Mouse (Mus musculus): ENCODE data around the gene Il1r2. TPM values are rescaled to one million over a fixed set of nuclear protein-coding genes. Genes with fewer than 3 reads are reported as not detected.
A peak's percentile ranks its signal among the peaks of the same experiment; 100 is the strongest.

Il1r2 gene
- under 1 TPM in 3 of 4 experiments, not detected in 1; 0.35 to 0.46 (median 0.36) TPM for total RNA-seq (2022)

- DNase-seq (ENCODE audit: low spot score in 2 of 2): no peak
Measured at GRCm38 (mm10) chr1:40073779-40074178, at the start of gene Il1r2. Gene Il1r2 (plus strand): TSS chr1:40074079.

DNA sequence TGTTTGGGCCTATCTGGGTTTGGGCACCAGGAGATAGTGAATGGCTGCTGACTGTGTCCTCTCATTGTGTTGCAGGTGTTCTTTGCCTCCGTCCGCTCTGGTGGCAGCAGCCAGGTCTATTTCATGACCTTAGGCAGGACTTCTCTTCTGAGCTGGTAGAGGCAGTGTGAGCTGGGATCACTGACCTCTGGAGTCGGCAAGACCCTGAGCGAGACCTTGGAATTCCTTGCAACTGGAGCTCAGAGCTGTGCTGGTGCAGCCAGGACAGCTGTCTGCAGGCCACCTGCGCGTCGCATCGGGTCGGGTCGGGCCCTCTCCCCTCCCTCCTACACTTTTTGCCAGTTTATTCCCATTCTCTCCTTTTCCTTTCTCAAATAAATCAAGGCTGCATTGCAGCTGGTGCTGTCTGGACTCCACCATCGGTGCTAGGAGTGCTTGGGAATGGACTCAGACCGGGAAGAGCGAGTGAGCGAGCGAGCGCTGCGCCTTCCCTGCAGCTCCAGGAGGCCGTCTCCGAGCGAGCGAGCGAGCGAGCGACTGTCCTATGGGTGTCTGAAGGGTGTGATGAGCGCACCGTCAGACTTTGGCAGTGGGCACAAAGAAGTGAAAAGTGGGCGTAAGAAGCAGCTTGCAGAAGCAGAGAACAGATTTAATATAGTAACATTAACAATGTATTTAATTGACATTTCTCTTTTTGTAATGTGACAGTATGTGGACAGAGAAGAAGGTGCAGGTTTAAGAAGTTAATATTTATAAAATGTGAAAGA is 49.1 kb upstream of the Il1r2 start:
- peak in 1 of 2 experiments; percentile 57 for DNase-seq (ENCODE audit: low spot score in 2 of 2)

DNA sequence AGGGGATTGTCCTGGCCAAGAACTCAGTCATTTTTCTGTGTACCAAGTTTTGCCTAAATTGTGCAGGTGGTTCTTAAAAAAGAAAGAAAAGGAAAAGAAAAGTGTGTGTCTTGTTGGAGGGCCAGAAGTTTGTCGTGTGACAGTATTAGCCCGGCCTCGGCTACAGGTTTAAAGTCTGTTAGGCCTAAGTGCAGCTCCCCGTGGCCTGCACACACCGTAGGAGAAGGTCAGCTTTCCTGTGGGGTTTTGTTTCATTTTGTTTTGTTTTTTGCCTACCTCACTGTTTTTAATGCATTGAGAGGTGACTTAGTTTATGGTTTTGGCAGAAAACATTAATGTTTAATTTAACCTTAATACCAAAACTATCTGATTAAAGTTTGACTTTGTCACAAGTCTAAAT is 48.5 kb upstream of the Il1r2 start:
- no peak for DNase-seq (ENCODE audit: low spot score in 2 of 2)

DNA sequence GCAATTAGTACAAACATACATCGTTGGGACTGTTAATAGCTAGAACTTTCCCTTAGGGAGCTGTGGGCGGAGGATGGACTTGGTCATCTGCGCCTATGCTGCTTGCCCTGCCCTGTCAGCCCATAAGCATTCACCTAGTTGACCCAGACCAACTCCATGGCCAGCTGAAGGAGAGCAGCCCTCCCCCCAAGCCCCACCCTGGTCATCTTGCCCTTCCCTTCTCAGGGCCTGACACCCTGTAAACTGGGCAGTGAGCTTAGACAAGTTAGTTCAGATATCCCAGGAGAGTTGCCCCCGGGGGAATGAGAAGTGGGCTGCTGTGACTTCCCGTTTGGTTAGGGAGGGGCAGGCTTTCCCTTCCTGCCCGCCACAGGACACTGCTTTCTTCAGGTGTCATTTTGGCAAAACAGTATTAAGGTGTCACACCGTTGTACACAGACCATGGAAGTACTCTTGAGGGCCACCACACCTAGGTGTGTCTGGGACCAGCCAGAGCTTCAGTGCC is 46.7 kb upstream of the Il1r2 start:
- DNase-seq (ENCODE audit: low spot score in 2 of 2): no peak

- no peak for DNase-seq (ENCODE audit: low spot score in 2 of 2)
Measured at GRCm38 (mm10) chr1:40028207-40028998, 45.5 kb upstream of the Il1r2 start.

- no peak for DNase-seq (ENCODE audit: low spot score in 2 of 2)
Measured at GRCm38 (mm10) chr1:40029597-40029996, 44.3 kb upstream of the Il1r2 start.

DNA sequence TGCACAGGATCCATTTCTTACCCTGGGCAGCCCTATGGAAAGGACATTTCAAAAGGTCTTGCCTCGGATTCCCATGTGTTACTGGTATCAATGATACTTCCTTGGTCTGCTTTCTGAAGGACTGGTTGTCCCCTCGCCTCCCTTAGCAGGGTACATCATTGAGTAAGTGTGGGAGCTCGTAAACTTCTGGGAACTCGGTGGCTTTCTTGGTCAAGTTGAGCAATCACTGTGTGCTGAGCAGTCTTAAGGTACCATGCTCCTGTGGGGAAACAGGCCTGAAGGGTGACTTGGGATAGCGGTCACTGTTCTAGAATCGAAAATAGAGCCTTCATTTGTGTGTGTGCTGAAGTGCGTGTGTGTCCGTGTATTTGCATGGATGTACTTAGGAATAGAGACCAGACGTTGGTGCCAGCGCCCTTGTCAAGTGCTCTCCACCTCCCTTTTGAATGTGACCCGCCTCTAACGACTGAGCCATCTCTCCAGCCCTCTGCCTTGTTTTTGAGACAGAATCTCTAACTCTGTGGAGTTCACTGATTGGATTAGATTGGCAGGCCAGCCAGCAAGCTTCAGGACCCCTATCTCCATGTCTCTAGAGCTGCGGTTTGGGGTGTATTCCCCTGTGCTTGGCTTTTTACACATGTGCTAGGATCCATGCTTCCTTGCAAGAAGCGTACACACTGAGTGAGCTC is 43.4 kb upstream of the Il1r2 start:
- DNase-seq (ENCODE audit: low spot score in 2 of 2): no peak

GRCm38 (mm10) chr1:40030976-40031356 is 42.9 kb upstream of the Il1r2 start:
- DNase-seq (ENCODE audit: low spot score in 2 of 2): no peak

GRCm38 (mm10) chr1:40031626-40032025 is 42.3 kb upstream of the Il1r2 start:
- no peak for DNase-seq (ENCODE audit: low spot score in 2 of 2)

DNA sequence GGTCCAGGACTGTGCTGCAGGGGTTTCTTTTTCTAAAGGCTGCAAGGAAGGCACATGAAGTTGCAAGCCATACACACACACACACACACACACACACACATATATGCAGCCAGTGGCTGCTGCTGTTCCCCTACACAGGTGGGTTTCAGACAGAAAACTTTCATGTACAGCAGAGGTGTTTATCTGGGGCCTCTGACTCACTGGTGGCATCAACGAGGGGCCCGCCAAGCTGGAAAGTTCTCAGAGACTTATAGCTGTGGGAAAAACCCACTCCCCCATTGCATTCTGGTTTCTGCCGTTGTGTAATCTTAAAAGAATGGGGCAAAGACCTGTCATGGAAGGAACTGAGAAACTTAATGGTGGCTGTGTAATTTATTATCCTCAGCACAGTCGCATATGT is 40.6 kb upstream of the Il1r2 start:
- no peak for DNase-seq (ENCODE audit: low spot score in 2 of 2)

DNA sequence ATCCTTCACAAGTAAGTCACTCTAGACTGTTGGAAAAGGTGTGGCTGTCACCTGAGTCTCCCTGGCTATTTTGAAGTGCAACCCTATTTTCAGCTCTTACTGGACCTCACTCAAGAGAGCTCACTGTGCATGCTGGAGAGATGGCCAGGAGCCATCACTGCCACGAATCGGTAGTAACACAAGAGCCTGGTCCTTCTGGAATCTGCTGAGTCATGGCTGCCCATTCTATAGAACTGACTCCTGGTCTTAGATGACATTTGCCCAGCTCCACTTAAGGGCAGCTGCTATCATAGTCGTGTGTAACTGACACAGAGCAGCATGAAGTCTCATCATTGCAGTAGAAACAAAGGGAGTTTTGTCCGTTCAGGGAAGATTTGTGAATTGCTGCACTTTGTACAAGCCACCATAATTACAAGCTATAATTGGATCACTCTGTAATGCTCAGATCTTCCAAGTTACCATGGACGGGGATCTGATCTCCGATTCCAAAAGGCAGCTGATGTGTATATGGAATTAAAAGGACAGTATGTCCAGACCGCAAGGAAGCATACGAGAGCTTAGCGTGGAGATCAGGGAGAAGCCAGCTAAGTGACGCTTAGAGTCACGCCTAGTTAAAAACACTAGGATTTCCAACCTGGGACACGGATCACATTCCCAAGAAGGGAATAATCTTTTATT is 40.0 kb upstream of the Il1r2 start:
- no peak for DNase-seq (ENCODE audit: low spot score in 2 of 2)

GRCm38 (mm10) chr1:40037831-40038230 is 36.0 kb upstream of the Il1r2 start:
- DNase-seq (ENCODE audit: low spot score in 2 of 2): no peak

DNA sequence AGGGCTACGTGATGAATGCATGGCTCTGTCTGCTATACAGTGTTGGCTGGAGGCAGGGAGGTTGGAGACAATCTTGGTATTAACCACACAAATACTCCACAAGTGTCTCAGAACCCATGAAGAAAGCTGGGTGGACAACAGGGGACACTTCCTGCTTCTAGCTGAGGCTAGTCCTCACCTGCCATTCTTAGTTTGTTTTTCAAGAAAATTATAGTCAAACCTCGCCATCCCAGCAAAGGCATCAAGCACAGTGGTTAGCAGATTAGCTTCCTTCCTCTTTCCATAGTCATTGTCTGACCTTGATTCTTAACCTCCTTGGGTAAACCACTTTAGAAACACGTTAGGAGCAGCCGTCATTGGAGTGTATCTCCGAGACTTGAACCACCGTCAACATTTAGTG is 28.2 kb upstream of the Il1r2 start:
- no peak for DNase-seq (ENCODE audit: low spot score in 2 of 2)

DNA sequence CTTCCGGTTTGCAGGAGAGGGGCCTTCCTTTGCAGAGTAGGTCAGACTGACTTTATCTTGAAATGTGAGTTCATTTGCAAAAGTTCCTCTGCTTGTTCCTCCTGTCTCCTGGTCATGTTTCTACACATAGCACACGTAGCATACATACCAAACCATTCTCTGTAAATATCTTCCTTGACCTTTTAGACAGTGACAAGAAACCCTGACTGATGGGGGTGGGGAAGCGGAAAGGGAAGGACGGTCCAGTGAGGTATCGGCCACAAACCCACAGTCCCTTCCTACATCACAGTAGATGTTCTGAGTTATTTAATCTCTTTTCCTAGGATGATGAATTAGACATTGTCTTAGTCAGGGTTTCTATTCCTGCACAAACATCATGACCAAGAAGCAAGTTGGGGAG is 27.3 kb upstream of the Il1r2 start:
- no peak for DNase-seq (ENCODE audit: low spot score in 2 of 2)

GRCm38 (mm10) chr1:40051157-40051556 is 22.7 kb upstream of the Il1r2 start:
- no peak for DNase-seq (ENCODE audit: low spot score in 2 of 2)

- DNase-seq (ENCODE audit: low spot score in 2 of 2): no peak
Measured at GRCm38 (mm10) chr1:40052156-40052555, 21.7 kb upstream of the Il1r2 start.

GRCm38 (mm10) chr1:40053071-40053470 is 20.8 kb upstream of the Il1r2 start:
- DNase-seq (ENCODE audit: low spot score in 2 of 2): no peak

DNA sequence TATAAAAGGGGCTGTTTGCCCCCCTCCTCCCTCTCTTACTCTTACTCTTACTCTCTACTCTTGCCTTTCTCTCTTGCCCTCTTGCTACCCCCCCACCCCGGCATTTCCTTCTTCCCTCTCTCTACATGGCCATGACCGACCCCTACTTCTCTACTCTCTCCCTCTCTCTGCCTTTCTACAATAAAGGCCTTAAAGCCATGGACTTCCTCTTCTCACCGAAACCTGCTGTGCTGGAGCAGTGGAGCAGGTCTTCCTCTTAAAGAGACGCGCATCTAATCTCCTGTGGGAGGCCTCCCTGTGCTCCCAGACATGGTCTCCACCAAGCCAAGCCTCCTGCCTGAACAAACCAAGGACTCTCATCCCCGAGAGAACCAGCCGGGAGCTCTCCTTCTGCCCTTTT is 18.8 kb upstream of the Il1r2 start:
- no peak for DNase-seq (ENCODE audit: low spot score in 2 of 2)

DNA sequence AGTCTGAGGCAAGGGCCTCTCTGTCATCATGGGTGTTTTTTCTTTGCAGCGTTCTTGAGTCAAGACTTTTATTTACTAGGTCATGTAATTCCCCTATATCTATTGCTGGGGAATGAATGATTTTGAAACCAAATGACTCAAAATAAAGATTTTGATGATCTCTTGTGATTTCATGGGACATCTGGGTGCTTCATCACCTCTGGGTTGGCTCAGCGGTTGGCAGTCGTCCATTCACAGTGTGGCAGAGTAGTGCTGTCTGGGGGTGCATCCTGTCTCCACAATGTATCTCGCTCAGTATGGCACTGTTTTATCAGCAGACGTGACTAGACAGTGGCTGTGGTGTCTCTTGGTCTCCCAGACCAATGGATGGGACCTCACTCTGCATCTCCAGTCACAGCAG is 17.9 kb upstream of the Il1r2 start:
- no peak for DNase-seq (ENCODE audit: low spot score in 2 of 2)

DNA sequence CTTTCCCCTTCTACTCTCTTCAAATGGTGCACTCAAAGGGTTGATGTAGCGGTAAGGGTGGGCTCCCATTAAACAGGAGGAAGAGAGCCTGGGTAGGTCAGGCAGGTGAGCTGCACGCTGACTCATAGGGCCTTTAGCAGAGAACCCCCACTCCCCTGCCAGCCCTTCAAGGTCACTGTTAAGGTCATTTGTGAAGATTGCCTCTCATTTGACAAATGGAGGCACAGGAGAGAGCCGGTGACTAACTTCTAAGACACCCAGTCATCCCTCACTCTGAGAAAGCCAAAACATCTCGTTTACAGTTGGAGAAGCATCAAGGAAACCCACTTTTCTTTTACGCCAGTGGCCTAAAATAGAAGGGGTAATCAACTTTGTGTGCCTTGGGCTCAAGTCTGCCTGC is 16.5 kb upstream of the Il1r2 start:
- DNase-seq (ENCODE audit: low spot score in 2 of 2): no peak

GRCm38 (mm10) chr1:40058013-40058412 is 15.9 kb upstream of the Il1r2 start:
- DNase-seq (ENCODE audit: low spot score in 2 of 2): no peak

Data from left cerebral cortex, adult 8-10 months (tissue).